Mouse (Mus musculus) kidney, embryonic 14.5 days (tissue): ENCODE measurements around the gene Itga8. TPM values are rescaled to one million over a fixed set of nuclear protein-coding genes. Genes with fewer than 3 reads are reported as not detected.

Experiments
- ATAC-seq: fragments of 200-750 bp; cut with Nextera tagmentation; 2 replicates; pipeline ENCODE4 v1.8.0; 2017; ENCODE audit warnings: moderate number of reproducible peaks, mild to moderate bottlenecking, moderate TSS enrichment, moderate library complexity; ENCODE audit not compliant: low FRiP score, low TSS enrichment
- H3K27ac ChIP-seq: fragments of 300-500 bp; sonication (generic); 2 replicates; pipeline ENCODE4 v1.5.1; 2014; ENCODE audit warnings: low read depth, mild to moderate bottlenecking, low read length, moderate library complexity, mixed read lengths
- H3K27me3 ChIP-seq: fragments of 300-500 bp; sonication (generic); 2 replicates; pipeline ENCODE4 v1.6.1; 2014; ENCODE audit warnings: mild to moderate bottlenecking, low read length; ENCODE audit not compliant: control insufficient read depth, insufficient read depth
- H3K36me3 ChIP-seq: fragments of 300-500 bp; sonication (generic); 2 replicates; pipeline ENCODE4 v1.6.1; 2014; ENCODE audit warnings: low read length, mixed read lengths; ENCODE audit not compliant: control insufficient read depth, insufficient read depth
- H3K4me1 ChIP-seq: fragments of 300-500 bp; sonication (generic); 2 replicates; pipeline ENCODE4 v1.6.1; 2014; ENCODE audit warnings: low read length, mixed read lengths; ENCODE audit not compliant: control insufficient read depth, insufficient read depth
- H3K4me2 ChIP-seq: fragments of 300-500 bp; sonication (generic); replicated peaks from 2 replicates; pipeline ENCODE4 v1.6.1; 2014; ENCODE audit warnings: low read depth, mild to moderate bottlenecking, low read length
- H3K4me3 ChIP-seq: fragments of 300-500 bp; sonication (generic); 2 replicates; pipeline ENCODE4 v1.5.1; 2014; ENCODE audit warnings: mild to moderate bottlenecking, low read length
- H3K9ac ChIP-seq: fragments of 300-500 bp; sonication (generic); 2 replicates; pipeline ENCODE4 v1.6.1; 2014; ENCODE audit warnings: low read depth, mild to moderate bottlenecking, low read length, moderate library complexity
- H3K9me3 ChIP-seq: fragments of 300-500 bp; sonication (generic); 2 replicates; pipeline ENCODE4 v1.6.1; 2016; ENCODE audit warnings: low read length; ENCODE audit not compliant: control insufficient read depth
- WGBS: fragments of 180-500 bp; shearing (Covaris S2); extraction: QIAGEN DNeasy Blood & Tissue Kit; methylation state at CpG from one replicate; pipeline ENCODE4 v1.1.7; 2014; 5-methylcytosine and 5-hydroxymethylcytosine counted together
- polyA plus RNA-seq: library from polyadenylated mRNA; unstranded; fragments of >200 nt; fragmentation: Nextera tagmentation; extraction: Ambion mirVana; gene quantifications from 2 replicates; pipeline ENCODE4 v1.2.1, GENCODE M21; 2014

Gene Itga8
- polyA plus RNA-seq, 1 experiment from 2014 or later = 48.2 TPM

DNA sequence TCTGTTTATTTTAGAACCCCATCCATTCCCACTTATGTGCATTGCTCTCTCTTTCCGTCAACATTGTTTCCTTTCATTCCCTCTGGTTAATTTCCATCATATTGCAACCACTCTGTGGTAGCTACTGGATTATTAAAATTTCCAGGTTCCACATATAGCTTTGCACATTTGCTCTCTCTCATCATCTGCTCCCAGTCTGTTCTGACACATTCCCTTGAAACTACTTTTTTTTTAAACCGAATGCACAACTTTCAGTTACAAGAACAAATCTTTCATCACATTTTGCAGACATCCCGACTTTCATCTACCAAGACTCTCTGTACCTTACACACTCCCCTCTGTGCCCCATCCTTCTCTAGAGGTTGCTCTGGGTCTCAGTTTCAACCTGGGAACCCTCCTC, 13.9 kb downstream of the Itga8 start:
- Histone ChIP-seq H3K9me3 (no peaks in the 10 kb centered on the region), H3K4me1 (0 out of 2 replicates have a peak, but pooled peaks cover 5% of the 10 kb centered on the region), H3K4me2 (no peak overlapping the region), H3K27me3 (no peaks in the 10 kb centered on the region), H3K36me3 (no peaks in the 10 kb centered on the region), H3K9ac (no peak overlapping the region), H3K27ac (no peak overlapping the region), H3K4me3 (no peak overlapping the region)
- ATAC-seq = no peak
- 84% methylated on average over 3 of the region's 3 CpGs for WGBS

DNA sequence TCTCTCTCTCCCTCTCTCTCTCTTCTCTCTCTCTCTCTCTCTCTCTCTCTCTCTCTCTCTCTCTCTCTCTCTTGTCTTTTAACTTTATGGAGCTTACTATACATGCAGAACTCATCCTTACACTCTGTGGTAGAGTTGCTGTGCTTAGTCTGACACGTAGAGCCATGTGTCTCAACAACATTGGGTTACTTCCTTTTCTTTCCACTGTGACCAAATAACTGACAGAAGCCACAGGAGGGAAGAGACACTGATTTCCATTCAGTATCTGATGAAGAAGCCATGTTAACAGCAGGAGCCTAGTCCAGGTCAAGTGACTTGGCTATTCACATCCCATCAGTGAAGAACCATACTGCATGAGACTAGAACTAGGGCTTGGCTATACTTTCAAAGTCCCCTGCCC, 21.1 kb downstream of the Itga8 start:
- Histone ChIP-seq H3K27me3 (no peaks in the 10 kb centered on the region), H3K4me2 (no peak overlapping the region), H3K4me1 (no peaks in the 10 kb centered on the region; the same call in 1 of the 2 replicates), H3K4me3 (no peak overlapping the region), H3K27ac (no peak overlapping the region), H3K9me3 (no peaks in the 10 kb centered on the region), H3K36me3 (no peaks in the 10 kb centered on the region), H3K9ac (no peak overlapping the region)
- no peak for ATAC-seq
- 79% methylated on average over 1 of the region's 1 CpGs for WGBS

DNA sequence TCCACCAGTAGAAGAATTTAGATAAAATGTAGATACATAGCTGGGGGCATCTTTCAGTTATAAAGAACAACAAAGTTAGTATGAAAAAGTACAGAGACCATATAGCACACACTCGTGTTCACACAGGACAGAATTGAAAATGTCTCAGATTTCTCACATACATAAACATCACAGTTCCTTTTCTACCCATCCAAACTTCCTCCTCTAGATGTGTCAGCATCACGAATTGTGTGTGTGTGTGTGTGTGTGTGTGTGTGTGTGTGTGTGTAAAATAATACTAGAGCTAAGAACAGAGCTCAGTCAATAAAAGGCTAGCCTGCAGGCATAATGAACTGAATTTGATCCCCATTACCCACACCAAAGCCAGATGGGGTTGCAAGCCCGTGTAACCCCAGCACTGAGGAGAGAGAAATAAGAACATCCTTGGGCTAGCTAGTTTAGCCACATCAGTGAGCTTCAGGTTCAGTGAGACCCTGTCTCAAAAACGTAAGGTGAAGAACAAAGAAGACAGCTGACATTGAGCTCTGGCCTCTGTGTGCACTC, 22.6 kb downstream of the Itga8 start:
- Histone ChIP-seq H3K27me3 (no peaks in the 10 kb centered on the region), H3K4me1 (no peaks in the 10 kb centered on the region; the same call in 1 of the 2 replicates), H3K4me2 (no peak overlapping the region), H3K9me3 (no peaks in the 10 kb centered on the region), H3K36me3 (no peaks in the 10 kb centered on the region), H3K27ac (no peak overlapping the region), H3K4me3 (no peak overlapping the region), H3K9ac (no peak overlapping the region)
- 33% methylated on average over 4 of the region's 4 CpGs for WGBS
- ATAC-seq = no peak

DNA sequence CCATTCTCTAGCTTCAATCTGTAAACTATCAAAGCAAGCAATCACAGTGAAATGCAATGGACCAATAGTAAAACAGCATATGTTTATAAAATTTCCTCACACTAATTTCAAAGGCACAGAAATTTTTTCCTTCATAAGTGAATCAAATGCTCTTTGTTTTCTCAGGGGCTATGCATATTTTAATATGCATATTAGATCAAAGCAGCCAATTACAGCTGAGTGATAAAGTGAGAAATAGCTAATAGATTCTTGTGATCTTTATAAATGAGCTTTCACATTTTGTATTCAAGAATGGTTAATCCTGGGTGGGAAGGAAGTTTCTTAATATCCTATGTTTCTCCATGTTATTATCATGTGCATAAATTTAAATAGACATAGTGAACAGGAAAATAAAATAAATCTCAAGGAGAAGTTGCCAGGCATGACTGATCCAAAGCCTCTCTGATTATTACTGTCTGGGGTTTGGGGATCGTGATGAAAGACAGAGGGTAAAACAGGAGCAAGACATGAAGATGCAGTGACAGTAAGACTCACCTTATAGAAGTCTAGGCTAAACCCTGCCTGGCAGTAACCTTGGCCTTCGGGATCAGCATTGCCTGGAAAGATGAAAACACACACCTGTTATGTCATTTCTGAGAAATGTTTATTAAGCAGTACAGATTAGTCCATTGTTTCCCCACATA, 44.9 kb downstream of the Itga8 start:
- Histone ChIP-seq H3K9me3 (no peaks in the 10 kb centered on the region), H3K27me3 (no peaks in the 10 kb centered on the region), H3K27ac (no peak overlapping the region), H3K4me3 (no peak overlapping the region), H3K36me3 (no peaks in the 10 kb centered on the region; the same call in 1 of the 2 replicates), H3K4me2 (no peak overlapping the region), H3K4me1 (no peaks in the 10 kb centered on the region), H3K9ac (no peak overlapping the region)
- no peak for ATAC-seq
- 76% methylated on average over 2 of the region's 2 CpGs for WGBS

DNA sequence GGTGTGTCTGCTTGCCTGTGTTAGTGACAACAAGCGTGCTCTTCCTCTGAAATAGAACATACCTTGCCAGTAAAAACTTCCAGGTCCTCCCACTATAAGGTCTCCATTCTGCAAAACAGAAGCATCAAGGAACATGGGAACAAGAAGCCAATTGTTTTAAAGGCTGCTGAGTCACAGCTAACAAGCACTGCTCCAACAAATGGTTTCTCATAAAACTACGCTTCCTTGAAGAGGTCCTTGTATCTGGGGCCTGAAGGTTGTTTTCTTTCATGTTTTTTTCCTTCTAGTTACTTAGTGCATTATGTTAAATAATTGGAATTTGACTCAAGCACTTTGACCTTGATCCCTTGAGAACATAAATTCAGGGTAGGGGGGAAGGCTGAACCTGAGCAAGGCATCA, 45.8 kb downstream of the Itga8 start:
- WGBS = 55% methylated on average over 2 of the region's 2 CpGs
- H3K9me3 ChIP-seq = no peaks in the 10 kb centered on the region
- H3K4me2 ChIP-seq = no peak overlapping the region
- no peaks in the 10 kb centered on the region for H3K4me1 ChIP-seq
- H3K36me3 ChIP-seq = no peaks in the 10 kb centered on the region; the same call in 1 of the 2 replicates
- no peak overlapping the region for H3K9ac ChIP-seq
- H3K27me3 ChIP-seq = no peaks in the 10 kb centered on the region
- no peak overlapping the region for H3K4me3 ChIP-seq
- ATAC-seq = no peak
- no peak overlapping the region for H3K27ac ChIP-seq

DNA sequence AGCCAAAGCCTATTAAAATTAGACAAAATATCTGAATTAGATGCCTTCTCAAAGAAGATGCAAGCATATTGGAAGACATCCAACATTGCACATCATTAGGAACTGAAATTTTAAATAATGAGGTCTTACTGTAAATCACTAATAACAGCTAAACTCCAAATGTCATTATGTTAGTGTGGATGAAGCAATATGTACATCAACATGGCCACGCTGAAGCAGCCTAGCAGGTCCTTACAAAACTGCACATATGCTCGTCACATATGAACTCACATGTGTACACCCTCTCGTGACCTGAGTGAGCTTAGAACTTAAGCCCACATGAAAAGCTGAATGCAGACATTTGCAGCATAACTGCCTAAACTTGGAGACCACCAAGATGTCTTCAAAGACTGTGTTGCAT, 66.4 kb downstream of the Itga8 start:
- H3K9me3 ChIP-seq = no peaks in the 10 kb centered on the region
- no peak overlapping the region for H3K27ac ChIP-seq
- no peak overlapping the region for H3K4me3 ChIP-seq
- 93% methylated on average over 3 of the region's 3 CpGs for WGBS
- H3K36me3 ChIP-seq = peaks cover 4% of the 10 kb centered on the region; the same call in 1 of the 2 replicates
- H3K4me1 ChIP-seq = no peaks in the 10 kb centered on the region
- no peaks in the 10 kb centered on the region for H3K27me3 ChIP-seq
- no peak for ATAC-seq
- no peak overlapping the region for H3K9ac ChIP-seq
- H3K4me2 ChIP-seq = no peak overlapping the region

DNA sequence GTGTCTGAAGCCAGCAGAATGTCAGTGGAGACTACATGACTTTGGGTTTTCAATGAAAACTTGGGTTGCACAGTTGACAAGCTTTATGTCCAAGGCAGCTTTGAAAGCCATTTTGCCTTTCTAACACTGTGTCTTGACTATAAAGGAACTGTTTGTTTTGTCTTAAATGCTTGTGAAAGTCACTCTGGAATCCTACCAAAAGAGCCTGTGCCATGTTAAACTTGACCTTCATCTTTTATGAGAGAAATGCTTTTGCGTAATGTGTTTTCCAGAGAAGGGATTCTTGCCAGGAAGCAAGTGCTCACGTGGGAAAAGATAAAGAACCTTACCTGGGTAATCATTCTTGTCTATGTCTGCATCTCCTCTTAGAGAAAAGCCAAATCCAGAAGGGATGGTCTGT, 72.0 kb downstream of the Itga8 start:
- Histone ChIP-seq H3K9me3 (no peaks in the 10 kb centered on the region), H3K4me2 (no peak overlapping the region), H3K4me3 (no peak overlapping the region), H3K27me3 (no peaks in the 10 kb centered on the region), H3K9ac (no peak overlapping the region), H3K27ac (no peak overlapping the region), H3K36me3 (peaks cover 10% of the 10 kb centered on the region; the same call in 1 of the 2 replicates), H3K4me1 (no peaks in the 10 kb centered on the region)
- no peak for ATAC-seq
- WGBS = 82% methylated on average over 2 of the region's 2 CpGs

DNA sequence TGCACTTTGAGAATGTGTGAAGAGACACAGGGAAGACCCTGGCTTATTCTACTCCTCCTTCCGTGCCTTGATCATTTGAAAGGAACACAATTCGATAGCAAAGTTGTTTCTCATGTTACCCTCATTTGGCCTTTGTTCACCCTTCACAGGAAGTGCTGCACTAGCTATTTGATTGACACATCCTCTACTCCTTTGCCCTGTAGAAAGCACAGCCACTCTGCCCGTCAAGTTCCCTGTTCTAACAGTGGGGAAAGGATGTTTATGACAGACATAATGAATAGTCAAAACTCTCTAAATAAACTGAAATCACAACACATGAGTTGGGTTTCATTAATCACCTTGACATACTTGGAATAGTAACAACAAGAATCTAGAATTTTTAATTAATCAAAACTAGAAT, 73.4 kb downstream of the Itga8 start:
- Histone ChIP-seq H3K9me3 (no peaks in the 10 kb centered on the region), H3K4me3 (no peak overlapping the region), H3K36me3 (peaks cover 11% of the 10 kb centered on the region; the same call in 1 of the 2 replicates), H3K27ac (no peak overlapping the region), H3K9ac (no peak overlapping the region), H3K27me3 (no peaks in the 10 kb centered on the region), H3K4me2 (no peak overlapping the region), H3K4me1 (no peaks in the 10 kb centered on the region)
- no peak for ATAC-seq
- 45% methylated on average over 3 of the region's 3 CpGs for WGBS

DNA sequence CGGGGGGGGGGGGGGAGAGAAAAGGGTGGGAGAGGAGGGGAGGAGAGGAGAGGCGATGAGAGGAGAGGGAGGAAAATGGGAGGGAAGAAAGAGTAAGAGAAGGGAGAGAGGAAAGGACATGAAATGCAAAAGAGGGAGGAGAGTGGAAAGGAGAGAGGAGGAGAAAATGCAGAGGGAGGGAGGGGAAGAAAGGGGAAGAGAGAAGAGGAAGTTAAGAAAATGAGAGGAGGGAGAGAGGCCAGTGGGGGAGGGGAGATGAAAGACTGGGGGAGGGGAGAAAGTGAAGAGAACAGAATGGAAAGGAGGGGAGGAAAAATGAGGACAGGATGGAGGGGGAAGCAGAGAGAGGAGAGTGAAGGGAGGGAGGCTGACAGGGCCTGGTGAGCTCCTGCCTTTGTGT, 74.5 kb downstream of the Itga8 start:
- Histone ChIP-seq H3K4me2 (no peak overlapping the region), H3K36me3 (peaks cover 7% of the 10 kb centered on the region; the same call in 1 of the 2 replicates), H3K27me3 (no peaks in the 10 kb centered on the region), H3K27ac (no peak overlapping the region), H3K4me1 (no peaks in the 10 kb centered on the region), H3K9me3 (no peaks in the 10 kb centered on the region), H3K4me3 (no peak overlapping the region), H3K9ac (no peak overlapping the region)
- ATAC-seq = no peak
- 53% methylated on average over 2 of the region's 2 CpGs for WGBS
